Mouse (Mus musculus) heart, postnatal 14 days (tissue): ENCODE results near the gene Smc3. TPM values are rescaled to one million over a fixed set of nuclear protein-coding genes. Genes with fewer than 3 reads are reported as not detected.

ENCODE experiments used
- DNase-seq, 2 experiments: peaks; one replicate each; pipeline ENCODE4 v3.0.0; 2021 to 2022
- intact Hi-C: fragments of 180-260 bp; cut with DNase I; formaldehyde crosslinking; loops from one replicate; pipeline ENCODE4 v1.15.1; 2025
- total RNA-seq, 2 experiments: library from RNA; stranded (reverse); gene quantifications; 2 replicates each; pipeline ENCODE4 v1.2.3; 2021

Gene Smc3
- total RNA-seq, 2 experiments from 2014 or later: 22.1 to 22.8 TPM

DNA sequence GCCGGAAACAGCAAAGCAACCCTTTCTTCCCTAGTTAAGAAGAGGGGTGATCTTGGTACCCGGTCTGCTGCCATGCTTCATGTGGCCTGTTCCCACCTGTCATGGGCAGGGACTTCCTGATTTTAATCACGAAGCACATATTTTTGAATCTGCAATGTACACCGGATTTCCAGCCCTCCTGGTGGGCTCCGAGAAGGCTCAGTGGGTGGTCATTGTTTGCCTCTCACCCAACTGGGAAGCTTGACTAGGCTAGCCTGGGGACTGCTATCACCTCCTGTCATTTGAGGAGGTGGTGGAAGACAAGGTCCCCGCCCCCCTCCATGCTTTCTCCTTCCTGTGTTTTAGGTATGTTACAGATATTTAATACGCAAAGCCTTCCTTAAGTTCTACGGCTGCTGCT lies 82.2 kb downstream of the Smc3 start:
- intact Hi-C loops: no loop called here
- no peak for DNase-seq

GRCm38 (mm10) chr19:53687592-53687991 lies 87.4 kb downstream of the Smc3 start:
- DNase-seq: no peak
- intact Hi-C loops: no loop called here

DNA sequence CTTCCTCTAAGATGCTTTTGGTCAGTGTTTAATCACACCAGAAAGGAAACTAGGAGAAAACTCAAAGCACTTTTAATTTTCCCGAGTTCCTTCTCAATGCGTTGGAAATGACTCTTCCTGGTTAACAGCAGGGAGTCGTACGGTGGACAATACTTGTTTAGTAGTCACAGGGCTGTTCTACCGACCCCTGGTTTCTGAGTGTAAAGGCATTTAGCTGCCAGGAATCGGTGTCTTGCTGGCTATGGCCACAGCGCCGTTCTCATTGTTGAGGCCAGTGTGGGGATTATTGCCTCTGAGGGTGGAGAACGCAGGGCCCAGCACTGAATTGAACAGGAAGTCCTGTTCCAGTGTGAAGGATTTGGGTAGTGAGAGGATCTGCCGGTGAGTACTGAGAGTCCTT lies 90.6 kb downstream of the Smc3 start:
- intact Hi-C loops: no loop called here
- no peak for DNase-seq

DNA sequence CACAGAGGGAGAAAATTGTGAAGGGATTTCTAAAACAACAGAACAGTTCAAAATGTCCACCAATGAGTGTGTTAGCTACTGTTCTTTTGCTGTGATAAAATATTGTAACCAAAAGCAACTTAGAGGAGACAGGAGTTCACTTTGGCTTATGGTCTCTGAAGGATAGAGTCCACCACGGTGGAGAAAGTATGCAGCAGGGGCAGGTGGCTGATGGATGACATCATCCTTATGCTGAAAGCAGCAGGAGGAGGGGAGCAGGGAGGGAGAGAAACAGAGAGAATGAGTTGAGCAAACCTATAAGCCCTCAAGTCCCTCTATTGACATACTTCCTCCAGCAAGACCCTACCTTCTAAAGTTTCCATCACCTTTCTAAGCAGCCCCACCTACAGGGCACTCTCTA lies 93.8 kb downstream of the Smc3 start:
- intact Hi-C loops: no loop called here
- no peak for DNase-seq

Other genes with a start within 250 kb of the Smc3 start
- gene Gm10197, start 228.6 kb upstream of the Smc3 start, total RNA-seq: not detected
- gene Smndc1, start 209.8 kb upstream of the Smc3 start, total RNA-seq: 10 to 100 TPM; 29.7 to 31.6 TPM
- gene Dusp5, start 71.3 kb upstream of the Smc3 start, total RNA-seq: 10 to 100 TPM in 1 of 2 experiments, 1 to 10 TPM in 1; 9.9 to 10.0 TPM
- gene Nutf2-ps1, start 11.3 kb upstream of the Smc3 start, total RNA-seq: 10 to 100 TPM; 85.0 to 85.9 TPM
- gene Rbm20, start 76.9 kb downstream of the Smc3 start, total RNA-seq: 100 to 1,000 TPM; 224 to 225 TPM